Mouse (Mus musculus) urinary bladder, postnatal 14 days (tissue): ENCODE measurements around the gene Ptprt.

Experiments used
- DNase-seq: peaks from one replicate; pipeline ENCODE4 v3.0.0; 2021; ENCODE audit warnings: low spot score

The Ptprt gene

GRCm38 (mm10) chr2:161944689-161945088 lies 716.3 kb downstream of the Ptprt start:
- no peak for DNase-seq

DNA sequence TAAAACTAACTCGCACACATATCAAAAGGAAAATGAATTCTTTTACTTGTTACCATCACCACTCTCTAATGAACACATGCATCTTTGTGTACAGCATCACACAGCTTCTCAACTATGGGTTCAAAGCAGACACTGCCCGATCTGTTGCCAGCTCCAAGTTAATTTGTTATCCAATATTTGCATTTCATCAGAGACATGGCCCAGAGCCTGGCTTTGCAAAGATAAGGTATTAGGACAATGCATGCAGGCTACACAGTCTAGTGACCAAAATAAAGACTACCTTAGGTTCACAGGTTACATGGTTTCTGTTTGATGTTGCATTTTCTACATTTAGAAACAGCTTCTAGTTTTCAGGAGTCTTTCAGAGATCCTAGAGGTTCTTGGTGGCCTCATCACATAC lies 719.0 kb downstream of the Ptprt start:
- DNase-seq: no peak

DNA sequence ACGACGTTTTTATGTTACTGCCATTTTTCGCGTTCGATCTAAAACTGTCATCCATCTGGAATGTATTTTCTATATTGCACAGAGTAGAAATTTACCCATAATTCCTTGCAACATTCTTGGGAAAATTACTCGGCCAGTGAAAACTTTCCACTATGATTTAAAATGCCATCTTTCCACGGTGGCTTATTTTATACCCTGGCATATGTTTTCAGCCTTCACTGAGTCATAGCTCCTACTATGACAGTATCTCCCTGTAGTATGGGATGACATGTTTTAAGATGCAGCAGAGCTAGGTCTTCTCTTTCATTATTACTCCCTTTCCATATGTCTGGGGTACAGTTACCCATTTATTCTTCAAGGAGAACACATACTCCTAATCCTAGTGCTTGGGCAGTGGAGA lies 753.7 kb downstream of the Ptprt start:
- DNase-seq: no peak

- DNase-seq: no peak
Measured at GRCm38 (mm10) chr2:161902196-161902595, 758.8 kb downstream of the Ptprt start.

DNA sequence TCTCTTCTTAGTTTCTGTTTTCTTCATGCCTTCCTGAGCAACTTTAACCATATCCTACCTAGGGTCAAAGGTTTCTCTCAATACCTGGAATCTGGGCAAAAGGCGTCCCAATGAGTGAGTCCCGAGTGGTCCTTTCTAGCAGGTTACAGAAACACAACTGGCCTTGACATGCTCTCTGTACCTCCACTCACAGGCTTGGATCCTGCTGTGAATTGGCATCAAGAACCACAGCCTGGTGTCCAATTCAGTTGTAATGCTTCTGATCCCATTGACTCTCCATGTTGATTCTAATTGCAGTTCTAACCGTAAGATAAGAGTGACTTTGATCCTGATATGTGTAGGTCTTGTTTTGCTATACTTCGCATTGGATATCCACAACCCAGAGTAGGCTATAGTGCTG lies 776.5 kb downstream of the Ptprt start:
- DNase-seq: no peak

DNA sequence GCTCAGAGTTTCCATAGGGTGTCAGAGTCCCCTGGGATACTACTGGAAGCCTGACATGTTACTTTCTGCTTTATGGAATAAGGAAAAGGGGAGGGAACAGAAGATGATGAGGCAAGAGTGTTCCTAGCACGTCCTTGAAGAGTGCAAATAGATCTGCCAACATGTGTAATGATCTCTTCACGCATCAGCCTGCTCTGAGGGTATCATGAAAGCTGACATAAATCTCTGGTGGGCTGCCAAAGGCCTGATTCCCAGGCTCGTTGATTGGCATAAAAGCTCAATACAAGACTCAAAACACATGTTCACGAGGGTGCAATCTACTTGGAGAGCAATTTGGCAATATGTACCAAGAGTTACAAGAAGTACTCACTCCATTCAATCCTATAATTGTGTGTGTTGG lies 778.4 kb downstream of the Ptprt start:
- DNase-seq: no peak

DNA sequence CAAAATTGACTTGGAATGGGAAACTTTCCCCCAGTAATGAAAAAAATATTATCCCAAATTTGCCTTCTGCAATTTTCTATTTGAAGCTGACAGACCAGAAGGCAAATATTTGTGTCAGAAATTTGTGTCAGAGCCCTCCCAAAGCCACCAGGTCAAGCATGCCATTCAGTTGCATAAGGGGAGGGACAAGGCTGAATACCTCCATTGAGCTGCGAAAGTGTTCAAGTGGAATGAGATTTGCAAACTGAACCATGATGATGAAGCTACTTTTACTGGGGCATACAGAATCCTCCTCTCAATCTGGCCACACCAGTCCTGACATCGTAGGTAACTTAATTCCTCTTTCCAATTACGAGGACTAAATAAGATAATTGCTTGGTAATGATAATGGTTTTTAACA lies 780.0 kb downstream of the Ptprt start:
- no peak for DNase-seq

- no peak for DNase-seq
Measured at GRCm38 (mm10) chr2:161865231-161865630, 795.7 kb downstream of the Ptprt start.

DNA sequence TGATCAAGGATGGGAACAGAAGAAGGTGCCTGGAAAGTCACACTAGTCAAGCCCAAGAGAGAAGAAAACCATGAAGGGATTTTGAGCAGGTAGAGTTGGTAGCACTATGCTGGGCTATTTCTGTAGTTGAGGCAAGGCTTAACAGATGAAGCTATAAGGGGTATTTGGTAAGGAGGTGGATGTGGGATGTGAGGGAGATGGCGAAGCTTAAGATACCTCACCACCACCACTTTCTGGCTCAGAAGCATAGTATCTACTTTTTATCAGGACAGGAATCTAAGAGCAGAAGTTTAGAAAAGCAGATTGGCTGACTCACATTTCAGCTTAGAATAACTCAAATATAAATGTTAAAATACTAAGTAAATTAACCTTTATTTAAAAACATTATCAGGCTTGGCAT lies 802.1 kb downstream of the Ptprt start:
- DNase-seq: no peak

GRCm38 (mm10) chr2:161858361-161858760 lies 802.6 kb downstream of the Ptprt start:
- DNase-seq: no peak

DNA sequence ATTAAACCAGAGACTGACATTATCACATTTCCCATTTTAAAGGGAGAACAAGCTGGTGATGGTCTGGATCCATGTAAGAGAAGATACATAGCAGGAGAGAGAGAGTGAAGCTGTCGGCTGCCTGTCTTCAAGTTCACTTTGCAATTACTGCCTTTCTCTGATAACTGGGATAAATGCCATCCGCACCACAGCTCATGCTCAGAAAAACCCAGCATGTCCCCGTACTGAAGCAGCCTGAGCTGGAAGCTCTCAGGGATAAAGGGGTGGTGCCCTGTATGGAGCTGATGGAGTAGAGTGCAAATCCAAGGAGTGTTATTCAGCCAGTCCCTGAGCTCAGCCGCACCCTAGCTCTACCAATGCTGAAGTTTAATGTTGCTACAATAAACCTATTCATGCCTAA lies 825.9 kb downstream of the Ptprt start:
- DNase-seq: no peak

DNA sequence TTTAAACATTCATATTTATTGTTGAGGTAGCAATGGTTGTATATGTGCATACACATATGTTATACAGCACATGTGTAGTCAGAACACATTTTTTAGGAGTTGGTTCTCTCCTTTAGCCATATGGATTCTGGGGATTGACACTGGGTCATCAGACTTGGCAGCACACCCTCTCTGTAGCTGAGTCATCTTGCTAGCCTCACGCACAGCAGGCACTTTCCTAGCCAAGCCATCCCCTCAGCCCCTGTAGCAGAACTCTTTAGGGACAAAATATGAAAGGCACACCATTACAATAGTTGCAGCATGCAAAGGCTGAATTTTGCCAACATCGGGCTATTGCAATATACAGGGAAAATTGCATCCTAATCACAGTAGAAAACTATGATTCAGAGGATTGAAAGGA lies 827.1 kb downstream of the Ptprt start:
- DNase-seq: no peak

DNA sequence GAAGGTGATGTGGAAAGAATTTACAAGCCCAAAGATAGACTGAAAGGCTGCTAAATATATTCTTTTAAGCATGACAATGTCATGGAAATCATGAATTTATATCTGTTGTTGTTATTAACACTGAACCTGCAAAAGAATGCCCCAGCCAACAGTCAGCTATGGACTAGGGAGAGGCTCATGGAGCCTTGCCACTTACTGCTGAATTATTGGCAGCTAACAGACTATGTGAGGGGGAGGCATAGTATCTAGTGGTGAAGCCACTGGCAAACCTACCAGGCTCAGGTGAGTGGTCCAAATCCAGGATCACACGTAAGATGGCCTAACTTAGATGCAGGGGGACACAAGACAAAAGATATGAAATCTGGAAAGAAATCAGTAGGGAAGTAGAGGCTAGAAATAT lies 847.6 kb downstream of the Ptprt start:
- DNase-seq: no peak

GRCm38 (mm10) chr2:161808086-161808801 lies 852.7 kb downstream of the Ptprt start:
- peak; percentile 6 for DNase-seq

- no peak for DNase-seq
Measured at GRCm38 (mm10) chr2:161806287-161807007, 854.5 kb downstream of the Ptprt start.

GRCm38 (mm10) chr2:161799946-161800345 lies 861.0 kb downstream of the Ptprt start:
- DNase-seq: no peak

GRCm38 (mm10) chr2:161767528-161767927 lies 893.4 kb downstream of the Ptprt start:
- no peak for DNase-seq

GRCm38 (mm10) chr2:161713024-161713423 lies 947.9 kb downstream of the Ptprt start:
- no peak for DNase-seq

- no peak for DNase-seq
Measured at GRCm38 (mm10) chr2:161709316-161709715, 951.6 kb downstream of the Ptprt start.

GRCm38 (mm10) chr2:161706386-161706915 lies 954.5 kb downstream of the Ptprt start:
- no peak for DNase-seq

DNA sequence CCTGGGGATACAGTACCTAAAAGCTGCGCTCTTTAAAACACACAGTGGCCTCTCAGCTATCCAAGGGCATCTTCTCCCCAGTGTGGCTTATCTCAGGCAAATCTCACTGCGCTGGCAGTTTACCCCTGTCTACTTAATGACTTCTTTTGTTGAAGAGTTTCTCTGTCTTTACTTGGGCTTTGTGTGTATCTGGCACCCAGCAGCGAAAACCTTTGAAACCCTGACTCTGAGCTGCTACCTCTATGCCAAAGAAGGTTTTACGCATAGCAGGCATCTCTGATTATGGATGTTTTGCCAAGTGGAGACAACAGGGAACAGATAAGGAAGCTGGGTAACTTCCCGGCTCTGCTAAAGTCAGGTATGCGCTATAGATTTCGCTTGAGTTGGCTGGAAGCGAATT lies 956.1 kb downstream of the Ptprt start:
- DNase-seq: no peak

- peak; percentile 54 for DNase-seq
Measured at GRCm38 (mm10) chr2:161704410-161704809, 956.5 kb downstream of the Ptprt start.

- no peak for DNase-seq
Measured at GRCm38 (mm10) chr2:161695819-161696218, 965.1 kb downstream of the Ptprt start.
